Mouse (Mus musculus) MEL-GATA-1-ER (cell line): ENCODE measurements around the gene Klhl30.

Experiments used
- DNase-seq: peaks from one replicate; pipeline ENCODE4 v3.0.0-alpha.2; 2012; ENCODE audit warnings: low read depth; ENCODE audit errors: extremely low read depth

Gene Klhl30

GRCm38 (mm10) chr1:91364822-91365644, 14.2 kb downstream of the Klhl30 start:
- no peak for DNase-seq

GRCm38 (mm10) chr1:91365816-91366214, 15.0 kb downstream of the Klhl30 start:
- DNase-seq = no peak

GRCm38 (mm10) chr1:91366215-91367108, 15.6 kb downstream of the Klhl30 start, which contains the start of gene Erfe:
Gene Erfe (plus strand): TSS chr1:91366430.
- peak; percentile 47 for DNase-seq

- no peak for DNase-seq
Measured at GRCm38 (mm10) chr1:91367295-91367694, 16.5 kb downstream of the Klhl30 start.

GRCm38 (mm10) chr1:91369408-91369807, 18.6 kb downstream of the Klhl30 start:
- DNase-seq = no peak

GRCm38 (mm10) chr1:91370055-91370454, 19.2 kb downstream of the Klhl30 start:
- DNase-seq = no peak

GRCm38 (mm10) chr1:91373414-91373835, 22.6 kb downstream of the Klhl30 start:
- DNase-seq = peak; percentile 32

- DNase-seq = peak; percentile 48
Measured at GRCm38 (mm10) chr1:91380453-91381090, 29.8 kb downstream of the Klhl30 start.

GRCm38 (mm10) chr1:91381091-91381471, 30.3 kb downstream of the Klhl30 start:
- DNase-seq = no peak

GRCm38 (mm10) chr1:91390369-91390768, 39.6 kb downstream of the Klhl30 start:
- no peak for DNase-seq

- peak; percentile 11 for DNase-seq
Measured at GRCm38 (mm10) chr1:91397927-91398259, 47.1 kb downstream of the Klhl30 start.

- DNase-seq = peak; percentile 52
Measured at GRCm38 (mm10) chr1:91398260-91399062, 47.6 kb downstream of the Klhl30 start, which contains the start of gene Ilkap. Gene Ilkap (minus strand): TSS chr1:91398815.

- no peak for DNase-seq
Measured at GRCm38 (mm10) chr1:91404976-91405375, 54.2 kb downstream of the Klhl30 start.

- DNase-seq = no peak
Measured at GRCm38 (mm10) chr1:91405406-91406169, 54.8 kb downstream of the Klhl30 start.

- no peak for DNase-seq
Measured at GRCm38 (mm10) chr1:91407819-91408218, 57.0 kb downstream of the Klhl30 start.

GRCm38 (mm10) chr1:91411631-91412285, 60.9 kb downstream of the Klhl30 start:
- DNase-seq = no peak
